Mouse (Mus musculus) forebrain, embryonic 11.5 days (tissue): ENCODE data around the gene Prdm16. TPM values are rescaled to one million over a fixed set of nuclear protein-coding genes. Genes with fewer than 3 reads are reported as not detected.
A peak's percentile ranks its signal among the peaks of the same experiment; 100 is the strongest.

Experiments used
- ATAC-seq: fragments of 200-750 bp; cut with Nextera tagmentation; replicated peaks from 2 replicates; pipeline ENCODE4 v1.8.0; 2017; ENCODE audit warnings: moderate TSS enrichment; ENCODE audit not compliant: low FRiP score
- DNase-seq: peaks from one replicate; pipeline ENCODE4 v3.0.0-alpha.2; 2017; ENCODE audit warnings: low spot score
- H3K27ac ChIP-seq: fragments of 300-500 bp; sonication (generic); 2 replicates; pipeline ENCODE4 v1.5.1; 2014; ENCODE audit warnings: low read depth, low read length
- H3K27me3 ChIP-seq: fragments of 300-500 bp; sonication (generic); 2 replicates; pipeline ENCODE4 v1.6.1; 2014; ENCODE audit warnings: mild to moderate bottlenecking, low read length, mixed read lengths; ENCODE audit not compliant: control insufficient read depth, insufficient read depth
- H3K36me3 ChIP-seq: fragments of 300-500 bp; sonication (generic); 2 replicates; pipeline ENCODE4 v1.6.1; 2014; ENCODE audit warnings: mild to moderate bottlenecking, low read length, moderate library complexity, mixed read lengths; ENCODE audit not compliant: control insufficient read depth, insufficient read depth
- H3K4me1 ChIP-seq: fragments of 300-500 bp; sonication (generic); replicated peaks from 2 replicates; pipeline ENCODE4 v1.6.1; 2014; ENCODE audit warnings: low read length, mixed read lengths; ENCODE audit not compliant: control insufficient read depth, insufficient read depth
- H3K4me2 ChIP-seq: fragments of 300-500 bp; sonication (generic); 2 replicates; pipeline ENCODE4 v1.6.1; 2014; ENCODE audit warnings: low read depth, mild to moderate bottlenecking, low read length, moderate library complexity, mixed read lengths; ENCODE audit not compliant: severe bottlenecking
- H3K4me3 ChIP-seq: fragments of 300-500 bp; sonication (generic); 2 replicates; pipeline ENCODE4 v1.5.1; 2014; ENCODE audit warnings: low read depth, low read length
- H3K9ac ChIP-seq: fragments of 300-500 bp; sonication (generic); 2 replicates; pipeline ENCODE4 v1.6.1; 2014; ENCODE audit warnings: low read length
- H3K9me3 ChIP-seq: fragments of 300-500 bp; sonication (generic); 2 replicates; pipeline ENCODE4 v1.6.1; 2016; ENCODE audit warnings: low read length, mixed read lengths; ENCODE audit not compliant: control insufficient read depth
- WGBS: fragments of 180-500 bp; shearing (Covaris S2); extraction: QIAGEN DNeasy Blood & Tissue Kit; methylation state at CpG from one replicate; pipeline ENCODE4 v1.1.7; 2014; 5-methylcytosine and 5-hydroxymethylcytosine counted together
- polyA plus RNA-seq: library from polyadenylated mRNA; unstranded; fragments of >200 nt; fragmentation: Nextera tagmentation; extraction: Ambion mirVana; gene quantifications from 2 replicates; pipeline ENCODE4 v1.2.1, GENCODE M21; 2014

Prdm16 gene
- polyA plus RNA-seq, 1 experiment from 2014 or later: 49.3 TPM

GRCm38 (mm10) chr4:154492714-154493121 lies 144.0 kb downstream of the Prdm16 start:
- ATAC-seq (no peak), DNase-seq (no peak)
- Histone ChIP-seq H3K9me3 (no peaks in the 10 kb centered on the region), H3K4me2 (no peak overlapping the region), H3K4me1 (peaks cover 37% of the 10 kb centered on the region), H3K4me3 (no peak overlapping the region), H3K27ac (no peak overlapping the region), H3K36me3 (no peaks in the 10 kb centered on the region), H3K9ac (no peak overlapping the region), H3K27me3 (peaks cover 31% of the 10 kb centered on the region)
- 11% methylated on average over 11 of the region's 11 CpGs for WGBS

- Histone ChIP-seq H3K4me3 (no peak overlapping the region), H3K36me3 (no peaks in the 10 kb centered on the region), H3K9me3 (no peaks in the 10 kb centered on the region), H3K27ac (no peak overlapping the region), H3K4me2 (no peak overlapping the region), H3K4me1 (peaks cover 33% of the 10 kb centered on the region), H3K9ac (no peak overlapping the region), H3K27me3 (peaks cover 34% of the 10 kb centered on the region)
- no peak for ATAC-seq
- no peak for DNase-seq
- WGBS: 47% methylated on average over 7 of the region's 7 CpGs
Observed at GRCm38 (mm10) chr4:154492268-154492667, 144.4 kb downstream of the Prdm16 start.

- Histone ChIP-seq H3K27me3 (peaks cover 15% of the 10 kb centered on the region), H3K27ac (no peak overlapping the region), H3K4me1 (peaks cover 24% of the 10 kb centered on the region), H3K4me3 (no peak overlapping the region), H3K9ac (no peak overlapping the region), H3K9me3 (no peaks in the 10 kb centered on the region), H3K4me2 (no peak overlapping the region), H3K36me3 (no peaks in the 10 kb centered on the region)
- WGBS: 17% methylated on average over 5 of the region's 5 CpGs
- ATAC-seq (0 out of 2 replicates have a peak, but pooled peaks have one; percentile 33), DNase-seq (no peak)
Observed at GRCm38 (mm10) chr4:154488031-154488430, 148.6 kb downstream of the Prdm16 start.

DNA sequence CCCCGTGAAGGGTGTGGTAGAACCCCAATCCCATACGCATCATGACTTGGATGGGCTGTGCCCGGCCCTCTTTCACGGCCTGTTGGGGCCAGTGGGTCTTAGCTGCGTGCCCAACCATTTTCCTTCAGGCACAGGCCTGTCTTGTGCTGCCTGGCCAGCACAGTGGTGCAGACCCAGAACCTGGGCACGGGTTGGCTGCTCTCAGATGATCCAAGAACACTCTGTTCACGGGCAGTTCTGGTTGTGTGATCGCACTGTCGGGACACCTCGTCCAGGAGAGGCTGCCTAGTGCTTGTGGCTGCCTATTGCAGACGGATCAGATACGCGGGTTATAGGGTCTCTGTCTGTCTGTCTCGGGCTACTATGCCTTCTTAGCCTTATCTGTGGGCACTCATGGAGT lies 154.0 kb downstream of the Prdm16 start:
- DNase-seq (no peak), ATAC-seq (no peak)
- Histone ChIP-seq H3K27ac (no peak overlapping the region), H3K4me2 (no peak overlapping the region), H3K4me1 (no peaks in the 10 kb centered on the region; the same call in 1 of the 2 replicates), H3K36me3 (no peaks in the 10 kb centered on the region), H3K9ac (no peak overlapping the region), H3K4me3 (no peak overlapping the region), H3K27me3 (peaks cover 6% of the 10 kb centered on the region; the same call in 1 of the 2 replicates), H3K9me3 (no peaks in the 10 kb centered on the region)
- 93% methylated on average over 14 of the region's 14 CpGs for WGBS

DNA sequence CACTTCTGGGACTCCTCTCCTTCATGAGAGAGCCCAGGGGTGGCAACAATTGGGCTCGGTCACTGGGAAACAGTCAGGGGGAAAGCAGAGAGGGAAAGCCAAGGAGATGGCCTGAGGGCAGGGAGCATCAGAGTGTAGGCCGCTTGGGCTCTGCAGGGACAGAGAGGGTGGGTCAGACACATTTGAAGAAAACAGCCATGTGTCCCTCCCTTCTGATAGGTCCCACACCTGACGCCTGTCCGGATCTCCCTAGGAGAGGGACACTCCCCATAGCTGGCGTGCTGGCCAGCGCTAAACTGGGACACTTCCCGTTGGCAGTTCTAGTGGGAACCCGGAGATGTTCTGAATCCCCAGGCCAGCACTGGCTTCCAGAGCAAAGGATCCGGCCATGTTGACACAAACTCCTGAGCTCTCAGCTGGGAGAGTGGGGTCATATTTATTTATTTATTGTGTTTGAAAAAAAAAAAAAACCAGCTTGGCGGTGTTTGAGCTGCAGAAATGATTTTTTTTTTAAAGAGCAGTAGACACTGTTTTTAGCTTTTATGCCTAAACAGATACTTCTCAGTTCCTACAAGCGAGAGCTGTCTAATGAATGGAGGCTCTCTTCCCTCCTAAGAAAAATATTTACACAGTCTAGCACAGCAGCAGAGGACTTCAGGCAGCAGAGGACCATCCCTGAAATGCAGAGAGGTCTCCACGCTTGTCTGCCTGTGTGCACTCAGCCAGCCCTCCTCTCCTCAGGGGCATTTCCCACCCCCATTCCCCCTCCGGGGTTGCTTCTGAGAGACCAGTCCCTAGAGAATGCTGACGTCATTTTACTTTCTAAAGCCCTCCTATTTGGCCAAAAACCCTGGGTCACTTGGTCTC lies 154.7 kb downstream of the Prdm16 start:
- no peak overlapping the region for H3K4me3 ChIP-seq
- no peaks in the 10 kb centered on the region for H3K9me3 ChIP-seq
- H3K9ac ChIP-seq: no peak overlapping the region
- ATAC-seq: no peak
- H3K27me3 ChIP-seq: peaks cover 3% of the 10 kb centered on the region; the same call in 1 of the 2 replicates
- no peaks in the 10 kb centered on the region; the same call in 1 of the 2 replicates for H3K4me1 ChIP-seq
- no peak for DNase-seq
- no peaks in the 10 kb centered on the region for H3K36me3 ChIP-seq
- 67% methylated on average over 14 of the region's 14 CpGs for WGBS
- H3K4me2 ChIP-seq: no peak overlapping the region
- H3K27ac ChIP-seq: no peak overlapping the region

DNA sequence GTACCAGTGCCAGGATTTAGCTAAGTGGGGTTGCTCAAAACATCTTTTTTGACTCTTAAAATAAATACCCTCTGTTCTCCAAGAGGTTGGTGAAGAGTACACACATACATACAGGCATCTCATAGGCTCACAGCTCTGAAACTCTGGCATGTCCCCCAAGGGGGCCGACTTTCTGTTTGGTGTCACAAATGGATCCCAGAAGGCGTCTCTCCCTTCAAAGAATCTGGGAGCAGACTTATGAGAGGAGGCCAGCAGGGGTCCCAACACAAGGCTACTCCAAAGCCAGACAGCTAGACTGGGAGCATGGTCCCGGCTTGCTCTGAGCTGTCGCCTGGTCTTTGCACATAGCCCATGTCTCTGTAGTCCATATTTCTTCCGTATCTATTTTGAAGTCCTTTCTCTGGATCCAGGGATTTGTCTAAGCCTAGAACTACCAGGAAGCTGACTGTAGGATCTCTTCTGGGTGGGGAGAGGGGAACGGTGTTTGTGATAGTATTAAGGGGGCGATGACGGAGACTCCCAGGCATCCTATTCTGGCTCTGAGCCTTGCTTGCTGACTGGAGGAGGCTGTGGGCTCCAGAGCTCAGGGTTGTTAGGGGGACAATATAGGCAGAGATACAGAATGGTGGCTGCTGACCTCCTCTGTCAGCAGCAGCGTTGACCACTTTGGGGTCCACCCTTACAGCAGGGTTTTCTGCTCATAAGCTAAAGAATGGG lies 156.0 kb downstream of the Prdm16 start:
- Histone ChIP-seq H3K4me3 (no peak overlapping the region), H3K9me3 (no peaks in the 10 kb centered on the region), H3K27me3 (peaks cover 7% of the 10 kb centered on the region), H3K4me2 (no peak overlapping the region), H3K4me1 (no peaks in the 10 kb centered on the region), H3K9ac (no peak overlapping the region), H3K27ac (no peak overlapping the region), H3K36me3 (no peaks in the 10 kb centered on the region)
- 77% methylated on average over 9 of the region's 9 CpGs for WGBS
- ATAC-seq (no peak), DNase-seq (no peak)

DNA sequence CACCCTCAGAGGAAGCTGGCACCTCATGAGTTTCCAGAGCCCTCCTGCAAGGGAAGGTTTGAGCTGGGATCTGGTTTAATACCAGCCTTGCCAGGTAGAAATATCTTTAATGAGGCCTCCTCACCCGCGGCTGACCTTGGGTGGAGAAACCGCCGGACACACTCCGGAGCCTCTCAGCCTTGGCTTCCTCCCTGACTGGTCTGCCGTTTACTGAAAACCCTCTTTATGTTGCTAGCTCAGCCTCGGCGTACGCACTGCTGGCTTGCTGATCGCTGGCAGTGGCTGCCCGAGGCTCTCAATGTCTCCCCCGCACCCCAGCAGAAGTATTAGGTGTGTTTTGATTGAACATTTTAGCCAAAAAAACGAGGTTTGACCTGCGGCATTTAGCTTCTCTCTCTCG lies 156.5 kb downstream of the Prdm16 start:
- DNase-seq: no peak
- WGBS: 67% methylated on average over 15 of the region's 15 CpGs
- H3K9ac ChIP-seq: no peak overlapping the region
- no peaks in the 10 kb centered on the region for H3K4me1 ChIP-seq
- H3K36me3 ChIP-seq: no peaks in the 10 kb centered on the region
- no peak overlapping the region for H3K4me3 ChIP-seq
- no peak overlapping the region for H3K4me2 ChIP-seq
- H3K27me3 ChIP-seq: peaks cover 9% of the 10 kb centered on the region
- H3K27ac ChIP-seq: no peak overlapping the region
- no peaks in the 10 kb centered on the region for H3K9me3 ChIP-seq
- no peak for ATAC-seq

- Histone ChIP-seq H3K9me3 (no peaks in the 10 kb centered on the region), H3K4me1 (peaks cover 7% of the 10 kb centered on the region), H3K4me2 (no peak overlapping the region), H3K9ac (no peak overlapping the region), H3K27ac (no peak overlapping the region), H3K4me3 (no peak overlapping the region), H3K36me3 (no peaks in the 10 kb centered on the region), H3K27me3 (peaks cover 17% of the 10 kb centered on the region)
- 89% methylated on average over 8 of the region's 8 CpGs for WGBS
- no peak for ATAC-seq
- DNase-seq: no peak
Observed at GRCm38 (mm10) chr4:154478933-154479613, 157.6 kb downstream of the Prdm16 start.
